Mouse (Mus musculus) cerebellum, adult 11 months (tissue): ENCODE measurements around the gene Hist1h3e.
"Not testable (repeated sequence)": the region's sequence is repeated elsewhere in the genome, so short reads cannot be mapped to it uniquely, and the experiment has no call there.

Experiments used
- DNase-seq: peaks from one replicate; pipeline ENCODE4 v3.0.0; 2022

Gene Hist1h3e

DNA sequence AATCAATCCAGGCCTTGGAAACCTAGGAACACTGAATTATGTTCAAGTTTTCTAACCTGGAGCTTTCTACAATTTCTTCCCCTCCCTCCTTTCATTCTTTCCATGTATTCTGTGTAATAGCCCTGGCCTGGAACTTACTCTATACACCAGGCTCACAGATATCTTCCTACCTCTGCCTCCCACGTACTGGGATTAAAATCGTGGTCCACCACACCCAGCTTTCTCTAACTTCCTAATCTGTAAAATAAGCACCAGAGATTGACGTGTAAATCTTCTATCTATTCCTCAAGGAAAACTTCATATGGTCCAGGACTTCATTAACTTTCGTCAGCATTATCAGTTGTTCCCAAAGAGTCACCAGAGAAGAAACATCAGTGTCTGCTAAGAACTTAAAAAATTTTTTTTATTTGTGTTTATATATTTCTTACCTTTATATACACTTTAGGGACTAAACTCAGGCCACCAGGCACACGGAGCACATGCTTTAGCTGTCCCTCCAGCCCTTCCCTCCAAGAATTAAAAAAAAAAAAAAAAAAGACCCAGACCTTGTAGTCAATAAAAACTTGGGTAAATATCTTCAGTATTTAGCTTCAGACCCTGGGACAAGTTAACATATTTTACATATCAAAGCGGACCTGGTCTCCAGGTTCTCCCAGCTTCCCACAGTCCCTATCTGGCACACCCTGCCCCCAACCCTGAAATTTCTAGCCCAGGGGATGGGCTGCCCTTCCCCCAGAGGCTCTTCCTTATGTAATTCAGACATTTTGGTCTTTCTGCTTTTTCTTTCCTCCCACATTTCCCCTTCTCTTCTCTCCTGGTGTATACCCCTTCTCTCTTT is 20.3 kb upstream of the Hist1h3e start:
- no peak for DNase-seq

- peak; percentile 94 for DNase-seq
These were observed 19.4 kb upstream of the Hist1h3e start, which contains the start of gene Hist1h4d for GRCm38 (mm10) chr13:23581408-23582218. Gene Hist1h4d, plus strand, starts transcription at chr13:23581598.

DNA sequence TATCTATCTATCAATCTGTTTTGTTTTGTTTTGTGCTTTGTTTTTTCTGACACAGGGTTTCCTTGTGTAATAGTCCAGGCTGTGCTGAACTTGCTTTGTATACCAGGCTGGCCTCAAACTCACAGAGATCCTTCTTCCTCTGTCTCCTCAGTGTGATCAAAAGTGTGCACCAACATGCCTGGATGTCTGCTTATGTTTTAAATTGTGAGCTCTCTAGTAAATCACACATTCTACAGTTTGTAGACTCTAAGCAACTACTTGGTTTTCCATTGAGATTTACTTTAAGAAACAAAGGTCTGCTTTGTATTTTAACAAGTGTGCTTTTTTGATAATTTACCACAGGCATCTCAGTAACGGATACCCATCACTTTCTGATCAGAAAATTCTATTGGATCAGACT is 15.7 kb upstream of the Hist1h3e start:
- DNase-seq, result no peak

DNA sequence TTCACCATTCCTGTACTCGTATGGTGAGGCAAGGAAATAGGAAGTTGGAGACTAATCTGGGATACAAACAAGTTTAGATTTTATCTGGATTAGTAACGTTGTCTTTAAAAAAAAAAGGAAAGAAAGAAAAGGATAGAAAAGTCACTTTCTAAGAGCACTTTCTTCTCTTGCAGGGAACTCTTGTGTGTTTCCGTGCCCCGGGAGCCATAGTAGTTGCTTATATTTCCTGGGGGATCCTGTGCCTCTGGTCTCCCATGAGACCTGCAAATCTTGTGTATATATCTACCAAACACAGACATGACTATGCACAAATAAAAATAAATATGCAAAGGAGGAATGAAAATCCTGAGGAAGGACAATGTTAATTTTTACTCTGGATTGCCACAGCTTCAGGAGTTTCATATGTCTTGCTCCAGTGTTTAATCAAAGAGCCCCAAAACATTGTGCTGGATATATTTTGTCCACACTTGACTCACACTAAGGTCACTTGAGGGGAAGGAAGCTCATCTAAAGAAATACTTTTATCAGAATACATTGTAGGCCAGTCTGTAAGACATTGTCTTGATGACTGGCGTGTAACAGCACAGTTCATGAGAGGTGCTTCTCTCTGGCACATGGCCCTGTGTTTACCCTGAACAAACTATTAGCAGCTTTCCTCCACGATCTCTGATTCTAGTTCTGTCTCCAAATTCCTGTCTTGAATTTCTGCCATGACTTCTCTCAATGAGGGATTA is 14.9 kb upstream of the Hist1h3e start:
- DNase-seq, result no peak

DNA sequence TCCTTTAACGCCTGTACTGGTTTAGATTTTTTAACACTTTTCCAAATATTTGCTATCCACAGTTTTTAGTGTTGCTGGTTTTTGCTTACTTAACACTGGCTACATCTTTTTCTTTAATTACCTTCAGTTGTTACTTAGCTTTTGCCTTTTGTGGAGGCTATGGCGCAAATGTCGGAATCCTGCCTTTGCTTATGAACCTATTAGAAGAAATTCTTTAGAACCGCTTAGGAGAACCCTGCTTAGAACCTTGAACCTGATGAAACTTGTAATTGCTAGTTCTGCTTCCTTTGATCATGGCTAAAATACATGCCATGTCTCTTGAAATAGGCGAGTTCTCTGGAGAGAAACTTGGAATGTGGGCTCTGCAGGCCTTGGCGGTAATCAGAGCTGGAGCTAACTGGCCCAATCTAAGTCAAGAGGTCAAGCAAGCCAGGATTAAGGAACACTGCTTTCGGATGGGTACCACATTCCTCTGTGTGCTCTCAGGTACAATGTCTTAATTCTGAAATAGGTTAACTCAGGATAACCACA is 14.2 kb upstream of the Hist1h3e start:
- no peak for DNase-seq

GRCm38 (mm10) chr13:23575864-23576313 is 13.7 kb upstream of the Hist1h3e start:
- not testable (repeated sequence) for DNase-seq

GRCm38 (mm10) chr13:23575271-23575851 is 13.2 kb upstream of the Hist1h3e start, which contains the start of gene Hist1h3d:
Gene Hist1h3d, plus strand, starts transcription at chr13:23575763.
- DNase-seq, result no peak

DNA sequence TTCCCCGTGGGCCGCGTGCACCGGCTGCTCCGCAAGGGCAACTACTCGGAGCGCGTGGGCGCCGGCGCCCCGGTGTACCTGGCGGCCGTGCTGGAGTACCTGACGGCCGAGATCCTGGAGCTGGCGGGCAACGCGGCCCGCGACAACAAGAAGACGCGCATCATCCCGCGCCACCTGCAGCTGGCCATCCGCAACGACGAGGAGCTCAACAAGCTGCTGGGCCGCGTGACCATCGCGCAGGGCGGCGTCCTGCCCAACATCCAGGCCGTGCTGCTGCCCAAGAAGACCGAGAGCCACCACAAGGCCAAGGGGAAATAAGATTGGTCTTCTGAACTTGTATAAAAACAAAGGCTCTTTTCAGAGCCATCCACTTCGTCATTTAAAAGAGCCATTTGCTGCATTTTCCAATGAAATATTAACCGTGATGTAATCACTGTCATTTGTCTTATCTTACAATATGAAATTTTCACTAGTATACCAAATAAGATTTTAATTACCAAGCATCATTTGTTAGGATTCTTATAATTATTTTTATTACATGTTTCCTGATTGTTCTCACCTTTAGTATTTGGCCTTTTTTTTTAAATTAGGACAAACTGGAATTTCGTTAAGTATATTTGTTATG is 12.5 kb upstream of the Hist1h3e start:
- DNase-seq, result not testable (repeated sequence)

DNA sequence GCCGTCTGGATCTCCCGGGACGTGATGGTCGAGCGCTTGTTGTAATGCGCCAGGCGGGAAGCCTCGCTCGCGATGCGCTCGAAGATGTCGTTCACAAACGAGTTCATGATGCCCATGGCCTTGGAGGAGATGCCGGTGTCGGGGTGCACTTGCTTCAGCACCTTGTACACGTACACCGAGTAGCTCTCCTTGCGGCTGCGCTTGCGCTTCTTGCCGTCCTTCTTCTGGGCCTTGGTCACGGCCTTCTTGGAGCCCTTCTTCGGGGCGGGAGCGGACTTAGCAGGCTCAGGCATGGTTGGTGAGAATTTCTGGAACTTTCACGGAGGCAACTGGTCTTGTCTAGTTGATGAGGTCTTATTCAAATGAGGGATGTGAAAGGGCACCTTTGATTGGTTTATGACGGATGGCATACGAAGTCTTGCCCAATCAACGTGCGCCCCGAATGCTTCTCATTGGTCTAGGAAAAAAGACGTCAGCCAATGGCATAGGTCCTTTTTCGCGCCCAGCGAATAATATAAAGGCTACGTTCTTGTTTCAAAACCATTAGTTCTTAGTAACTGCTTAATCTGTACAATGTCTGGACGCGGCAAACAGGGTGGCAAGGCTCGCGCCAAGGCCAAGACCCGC is 11.8 kb upstream of the Hist1h3e start, which contains the start of the genes Hist1h2bf and Hist1h2ad:
TSS of gene Hist1h2bf (minus strand) at position 299 of the 627 bp plus-strand sequence.
TSS of gene Hist1h2ad (plus strand) at position 484 of the 627 bp plus-strand sequence.
- DNase-seq, result peak; percentile 63

- not testable (repeated sequence) for DNase-seq
These were observed 11.1 kb upstream of the Hist1h3e start for GRCm38 (mm10) chr13:23573034-23573897.

DNA sequence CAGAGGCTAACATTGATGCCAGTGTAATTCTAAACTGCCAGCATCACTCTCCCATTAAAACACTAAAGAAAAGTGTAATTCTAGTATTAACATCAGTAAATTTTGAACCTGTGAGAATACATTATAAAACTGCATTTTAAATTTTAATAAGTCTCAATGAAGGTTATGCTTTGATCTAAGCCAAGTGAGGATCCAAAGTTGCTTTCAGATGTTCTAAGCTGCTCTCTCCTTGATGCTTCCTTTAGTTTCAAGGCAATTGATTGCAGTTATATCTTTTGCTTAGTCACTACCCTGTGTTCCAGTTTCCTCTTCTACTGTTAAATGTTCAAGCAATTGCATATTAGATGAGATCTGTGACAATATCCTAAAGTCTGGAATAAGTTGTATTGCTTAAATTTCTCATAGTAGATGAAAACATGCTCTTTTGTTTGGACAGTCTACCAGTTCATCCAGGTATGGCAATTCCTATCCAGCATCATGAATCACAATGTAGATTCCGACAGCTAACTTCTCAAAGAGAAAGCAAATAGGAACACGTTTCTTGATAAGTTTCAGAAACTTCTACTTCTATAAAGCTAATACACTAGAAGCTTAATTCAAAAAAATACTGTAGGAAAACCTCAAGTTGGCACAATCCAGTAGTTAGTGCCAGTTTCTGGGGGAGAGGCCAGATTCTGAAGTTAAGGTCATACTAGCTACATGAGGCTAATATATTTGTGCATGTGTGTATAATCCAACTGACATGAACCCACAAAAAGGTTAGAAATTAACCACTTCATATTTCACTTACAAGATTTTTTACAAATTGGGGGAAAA is 10.3 kb upstream of the Hist1h3e start:
- no peak for DNase-seq

DNA sequence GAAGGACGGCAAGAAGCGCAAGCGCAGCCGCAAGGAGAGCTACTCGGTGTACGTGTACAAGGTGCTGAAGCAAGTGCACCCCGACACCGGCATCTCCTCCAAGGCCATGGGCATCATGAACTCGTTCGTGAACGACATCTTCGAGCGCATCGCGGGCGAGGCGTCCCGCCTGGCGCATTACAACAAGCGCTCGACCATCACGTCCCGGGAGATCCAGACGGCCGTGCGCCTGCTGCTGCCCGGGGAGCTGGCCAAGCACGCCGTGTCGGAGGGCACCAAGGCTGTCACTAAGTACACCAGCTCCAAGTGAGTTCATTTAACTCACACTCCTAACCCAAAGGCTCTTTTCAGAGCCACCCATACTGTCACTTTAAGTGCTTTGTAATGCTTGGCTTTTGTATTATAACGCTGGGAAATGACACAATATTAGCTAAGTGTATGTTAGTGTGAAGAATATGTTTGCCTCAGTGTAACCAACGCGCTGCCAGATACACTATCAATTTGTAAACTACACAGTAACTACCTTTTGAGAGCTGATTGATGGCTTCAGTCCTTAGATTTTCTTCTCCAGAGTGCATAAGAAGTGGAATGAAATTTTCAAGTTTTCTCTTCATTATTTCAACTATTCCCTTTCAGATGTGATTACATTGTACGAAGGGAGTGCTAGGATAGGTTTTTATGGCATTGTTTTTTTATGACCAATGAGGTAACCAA is 9.5 kb upstream of the Hist1h3e start:
- DNase-seq, result not testable (repeated sequence)

GRCm38 (mm10) chr13:23571022-23571503 is 8.9 kb upstream of the Hist1h3e start, which contains the start of the genes Hist1h2ae and Hist1h2bg:
Gene Hist1h2ae, minus strand, starts transcription at chr13:23571220.
Gene Hist1h2bg, plus strand, starts transcription at chr13:23571396.
- DNase-seq, result peak; percentile 43

DNA sequence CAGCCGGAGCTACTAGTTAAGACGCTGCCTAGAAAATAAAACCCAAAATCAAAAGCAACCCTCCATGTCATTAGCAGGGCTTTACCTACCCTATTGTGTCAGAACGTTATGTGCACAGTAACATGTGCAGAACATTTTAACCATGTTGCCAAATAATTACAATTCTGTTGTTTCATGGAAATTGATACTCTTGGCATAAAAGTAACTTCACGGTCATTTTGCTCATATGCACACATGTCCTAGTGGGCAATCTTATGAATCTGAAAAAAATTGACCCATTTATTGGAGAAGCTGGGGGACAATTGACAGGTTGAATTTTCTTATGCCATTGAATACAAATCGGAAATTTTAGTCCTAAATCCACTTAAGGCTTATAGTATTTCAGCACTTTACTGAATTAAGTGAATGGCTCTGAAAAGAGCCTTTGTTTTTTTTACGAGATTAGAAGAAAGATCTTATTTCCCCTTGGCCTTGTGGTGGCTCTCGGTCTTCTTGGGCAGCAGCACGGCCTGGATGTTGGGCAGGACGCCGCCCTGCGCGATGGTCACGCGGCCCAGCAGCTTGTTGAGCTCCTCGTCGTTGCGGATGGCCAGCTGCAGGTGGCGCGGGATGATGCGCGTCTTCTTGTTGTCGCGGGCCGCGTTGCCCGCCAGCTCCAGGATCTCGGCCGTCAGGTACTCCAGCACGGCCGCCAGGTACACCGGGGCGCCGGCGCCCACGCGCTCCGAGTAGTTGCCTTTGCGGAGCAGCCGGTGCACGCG is 8.3 kb upstream of the Hist1h3e start:
- not testable (repeated sequence) for DNase-seq

- no peak for DNase-seq
These were observed 2.3 kb upstream of the Hist1h3e start for GRCm38 (mm10) chr13:23564482-23564881.

DNA sequence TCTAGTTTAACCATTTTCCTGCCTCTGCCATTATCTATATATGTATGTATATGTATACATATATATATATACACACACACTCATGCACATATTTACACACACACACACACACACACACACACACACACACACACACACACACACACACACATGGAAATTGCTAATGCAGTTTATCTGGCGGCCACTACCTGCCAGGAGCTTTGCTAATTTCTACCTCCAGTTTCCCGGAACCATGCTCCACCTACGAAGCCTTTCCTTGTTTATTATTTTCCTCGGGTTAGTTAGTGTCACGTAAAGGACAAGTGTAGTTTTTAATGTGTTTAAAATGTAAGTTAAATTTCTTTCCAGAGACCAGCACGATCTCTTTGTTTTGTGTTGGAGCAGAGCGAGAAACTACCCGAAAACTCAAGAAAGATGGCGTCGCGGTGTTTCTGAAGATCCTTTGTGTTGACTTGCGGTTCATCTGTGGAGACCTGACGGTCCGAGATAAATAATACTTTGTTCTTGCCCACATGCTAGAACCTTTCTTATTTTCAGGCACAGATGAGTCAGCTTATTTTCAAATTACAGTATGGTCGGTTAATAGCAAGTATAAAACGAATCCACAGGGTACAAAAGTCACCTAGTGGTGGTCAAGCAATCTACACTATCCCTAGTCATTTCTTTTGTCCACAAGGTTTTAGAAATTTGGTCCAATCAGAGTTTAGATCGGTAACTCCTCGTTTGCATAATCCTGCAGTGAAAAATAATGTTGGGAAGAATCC is 712 bp upstream of the Hist1h3e start:
- DNase-seq, result no peak

DNA sequence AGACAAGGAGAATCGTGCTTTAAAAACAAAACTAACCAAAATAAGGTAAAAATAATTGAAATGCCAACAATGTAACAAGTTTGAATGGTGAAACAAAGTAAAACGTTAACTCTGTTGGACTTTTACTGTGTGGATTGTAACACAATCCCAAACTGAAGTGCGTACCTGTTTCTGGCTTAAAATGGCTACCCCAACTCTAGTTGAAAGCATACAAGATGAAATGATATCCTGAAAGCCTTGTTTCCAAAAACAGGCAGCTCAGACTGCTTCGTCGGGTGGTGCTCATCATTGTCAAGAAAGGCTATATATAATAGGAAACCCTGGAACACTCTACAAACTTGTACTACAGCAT is 662 bp downstream of the Hist1h3e start:
- DNase-seq, result not testable (repeated sequence)
